Mouse (Mus musculus): ENCODE data around the gene Ifi35. TPM values are rescaled to one million over a fixed set of nuclear protein-coding genes. Genes with fewer than 3 reads are reported as not detected.

Gene Ifi35
- polyA plus RNA-seq, 1 experiment from 2014 or later, result 37.4 TPM

- no peak for ATAC-seq (ENCODE audit: low FRiP score, low TSS enrichment)
- H3K9me3 ChIP-seq (ENCODE audit: control insufficient read depth, low read length), result no peaks in the 10 kb centered on the region
- TF ChIP-seq CTCF (IDR thresholded peaks at IDR 0.05; ENCODE audit: low read depth), result peak; percentile 51
- no peak for TF ChIP-seq EP300 (optimal IDR thresholded peaks at IDR 0.05)
These were observed 2.2 kb downstream of the Ifi35 start for GRCm38 (mm10) chr11:101450394-101450793.

DNA sequence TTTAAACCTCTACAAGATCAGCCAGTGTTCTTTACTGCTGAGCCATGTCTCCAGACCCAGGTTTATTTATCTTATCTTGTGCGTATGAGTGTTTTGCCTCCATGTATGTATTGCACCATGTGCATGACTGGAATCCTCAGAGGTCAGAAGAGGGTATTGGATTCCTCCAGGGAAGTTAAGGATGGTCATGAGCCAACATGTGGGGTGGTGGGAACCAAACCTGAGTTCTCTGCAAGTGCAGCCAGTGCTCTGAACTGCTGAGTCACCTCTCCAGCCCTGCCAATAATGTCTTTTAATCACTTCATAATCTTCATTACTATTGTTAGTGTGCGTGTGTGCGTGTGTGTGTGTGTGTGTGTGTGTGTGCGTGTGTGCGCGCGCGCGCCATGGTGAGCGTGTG is 3.3 kb downstream of the Ifi35 start:
- Histone ChIP-seq H3K4me3 (ENCODE audit: low read depth, low read length) (no peak overlapping the region), H3K4me1 (replicated peaks; ENCODE audit: control insufficient read depth, insufficient read depth) (0 out of 2 replicates have a peak, but pooled peaks cover 4% of the 10 kb centered on the region), H3K9ac (ENCODE audit: low read length) (no peak overlapping the region), H3K4me2 (replicated peaks; ENCODE audit: low read depth) (no peak overlapping the region), H3K27me3 (ENCODE audit: control insufficient read depth, insufficient read depth, low read length) (no peaks in the 10 kb centered on the region), H3K36me3 (ENCODE audit: control insufficient read depth, insufficient read depth, low read length) (no peaks in the 10 kb centered on the region), H3K9me3 (ENCODE audit: control insufficient read depth, low read length) (no peaks in the 10 kb centered on the region), H3K27ac (replicated peaks) (no peak overlapping the region)
- DNase-seq (ENCODE audit: low spot score) (no peak), ATAC-seq (ENCODE audit: low FRiP score, low TSS enrichment) (0 out of 2 replicates have a peak, but pooled peaks have one; percentile 6)
- no peak for TF ChIP-seq EP300 (optimal IDR thresholded peaks at IDR 0.05)
- TF ChIP-seq CTCF (IDR thresholded peaks at IDR 0.05; ENCODE audit: low read depth), result no peak
- WGBS, result 85% methylated on average over 10 of the region's 10 CpGs

More at GRCm38 (mm10) chr11:101450394-101450793, 2.2 kb downstream of the Ifi35 start:
- Histone ChIP-seq H3K36me3 (ENCODE audit: control insufficient read depth, insufficient read depth, low read length) (no peaks in the 10 kb centered on the region), H3K4me2 (replicated peaks; ENCODE audit: low read depth) (no peak overlapping the region), H3K4me3 (ENCODE audit: low read depth, low read length) (no peak overlapping the region), H3K27me3 (ENCODE audit: control insufficient read depth, insufficient read depth, low read length) (no peaks in the 10 kb centered on the region), H3K4me1 (replicated peaks; ENCODE audit: control insufficient read depth, insufficient read depth) (0 out of 2 replicates have a peak, but pooled peaks cover 4% of the 10 kb centered on the region), H3K27ac (replicated peaks) (no peak overlapping the region), H3K9ac (ENCODE audit: low read length) (no peak overlapping the region)
- DNase-seq (ENCODE audit: low spot score), result no peak
- 81% methylated on average over 3 of the region's 3 CpGs for WGBS

DNA sequence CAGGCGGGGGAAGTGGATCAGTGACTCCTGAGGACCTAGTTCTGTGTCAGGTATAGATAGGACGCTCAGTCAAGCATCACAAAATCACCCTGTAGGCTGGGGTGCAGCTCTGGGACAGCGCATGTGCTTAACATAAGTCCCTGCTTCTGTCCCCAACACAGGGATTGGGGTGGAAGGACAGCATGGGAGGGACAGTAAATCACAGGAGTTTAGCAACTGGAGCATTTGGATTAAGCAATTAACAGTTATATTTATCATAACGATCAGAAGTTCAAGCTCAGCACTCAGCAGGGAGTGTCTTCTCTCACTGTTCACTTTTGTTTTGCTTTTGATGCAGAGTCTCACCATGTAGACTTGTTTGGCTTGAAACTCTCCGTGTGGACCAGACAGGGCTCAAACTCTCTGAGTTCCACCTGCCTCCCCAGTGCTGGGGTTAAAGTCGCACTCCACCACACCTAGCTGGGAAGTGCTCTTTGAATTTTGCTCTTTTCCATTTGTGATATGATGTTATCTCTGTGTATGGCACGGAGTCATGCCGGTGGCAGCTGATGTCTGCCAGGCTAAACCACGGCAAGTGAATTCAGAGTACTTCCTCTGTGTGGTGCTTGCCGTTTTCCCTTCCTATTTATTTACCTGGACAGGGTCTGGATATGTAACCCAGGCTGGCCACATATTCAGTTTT is 4.0 kb downstream of the Ifi35 start:
- no peaks in the 10 kb centered on the region for H3K9me3 ChIP-seq (ENCODE audit: control insufficient read depth, low read length)
- ATAC-seq (ENCODE audit: low FRiP score, low TSS enrichment) (no peak), DNase-seq (ENCODE audit: low spot score) (no peak)
- TF ChIP-seq CTCF (IDR thresholded peaks at IDR 0.05; ENCODE audit: low read depth) (no peak), EP300 (optimal IDR thresholded peaks at IDR 0.05) (no peak)
- 58% methylated on average over 10 of the region's 10 CpGs for WGBS
- no peak overlapping the region for H3K4me3 ChIP-seq (ENCODE audit: low read depth, low read length)
- H3K27me3 ChIP-seq (ENCODE audit: control insufficient read depth, insufficient read depth, low read length), result no peaks in the 10 kb centered on the region
- no peak overlapping the region for H3K9ac ChIP-seq (ENCODE audit: low read length)
- H3K27ac ChIP-seq (replicated peaks), result no peak overlapping the region
- no peak overlapping the region for H3K4me2 ChIP-seq (replicated peaks; ENCODE audit: low read depth)
- peaks cover 4% of the 10 kb centered on the region; the same call in 1 of the 2 replicates for H3K36me3 ChIP-seq (ENCODE audit: control insufficient read depth, insufficient read depth, low read length)
- 0 out of 2 replicates have a peak, but pooled peaks cover 4% of the 10 kb centered on the region for H3K4me1 ChIP-seq (replicated peaks; ENCODE audit: control insufficient read depth, insufficient read depth)

DNA sequence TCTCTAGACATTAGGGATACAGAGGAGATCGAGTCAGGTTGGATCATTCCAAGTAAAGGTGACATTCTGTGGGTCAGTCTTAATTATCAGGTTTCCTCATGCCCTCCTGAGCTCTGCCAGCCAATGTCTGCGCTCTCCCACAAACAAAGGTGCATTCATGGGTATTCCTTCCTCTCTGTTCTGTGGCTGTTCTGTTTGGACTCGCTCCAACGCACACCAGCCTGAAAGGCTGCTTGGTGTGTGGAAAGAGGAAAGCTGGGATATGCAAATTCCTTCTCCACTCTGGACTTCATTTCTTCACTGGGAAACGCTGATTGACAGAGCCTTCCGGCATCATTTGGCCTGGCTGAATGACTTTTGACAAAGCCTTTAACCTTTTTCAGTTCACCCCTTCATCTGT is 6.5 kb downstream of the Ifi35 start:
- Histone ChIP-seq H3K9ac (ENCODE audit: low read length) (no peak overlapping the region), H3K27ac (replicated peaks) (no peak overlapping the region)

GRCm38 (mm10) chr11:101455627-101456026 is 7.4 kb downstream of the Ifi35 start:
- Histone ChIP-seq H3K4me3 (ENCODE audit: low read depth, low read length) (no peak overlapping the region), H3K27ac (replicated peaks) (no peak overlapping the region), H3K9me3 (ENCODE audit: control insufficient read depth, low read length) (no peaks in the 10 kb centered on the region), H3K9ac (ENCODE audit: low read length) (no peak overlapping the region), H3K4me2 (replicated peaks; ENCODE audit: low read depth) (no peak overlapping the region), H3K27me3 (ENCODE audit: control insufficient read depth, insufficient read depth, low read length) (no peaks in the 10 kb centered on the region), H3K4me1 (replicated peaks; ENCODE audit: control insufficient read depth, insufficient read depth) (0 out of 2 replicates have a peak, but pooled peaks cover 2% of the 10 kb centered on the region), H3K36me3 (ENCODE audit: control insufficient read depth, insufficient read depth, low read length) (peaks cover 20% of the 10 kb centered on the region)
- 57% methylated on average over 7 of the region's 7 CpGs for WGBS
- TF ChIP-seq EP300 (optimal IDR thresholded peaks at IDR 0.05), result no peak
- no peak for TF ChIP-seq CTCF (IDR thresholded peaks at IDR 0.05; ENCODE audit: low read depth)
- ATAC-seq (ENCODE audit: low FRiP score, low TSS enrichment), result no peak
- no peak for DNase-seq (ENCODE audit: low spot score)

More for the DNA sequence above, 6.5 kb downstream of the Ifi35 start:
- Histone ChIP-seq H3K4me2 (replicated peaks; ENCODE audit: low read depth) (no peak overlapping the region), H3K9me3 (ENCODE audit: control insufficient read depth, low read length) (no peaks in the 10 kb centered on the region), H3K4me1 (replicated peaks; ENCODE audit: control insufficient read depth, insufficient read depth) (0 out of 2 replicates have a peak, but pooled peaks cover 2% of the 10 kb centered on the region), H3K36me3 (ENCODE audit: control insufficient read depth, insufficient read depth, low read length) (peaks cover 15% of the 10 kb centered on the region), H3K4me3 (ENCODE audit: low read depth, low read length) (no peak overlapping the region), H3K27me3 (ENCODE audit: control insufficient read depth, insufficient read depth, low read length) (no peaks in the 10 kb centered on the region)
- 53% methylated on average over 6 of the region's 6 CpGs for WGBS
- TF ChIP-seq CTCF (IDR thresholded peaks at IDR 0.05; ENCODE audit: low read depth) (no peak), EP300 (optimal IDR thresholded peaks at IDR 0.05) (no peak)
- peak; percentile 59 for DNase-seq (ENCODE audit: low spot score)
- ATAC-seq (ENCODE audit: low FRiP score, low TSS enrichment), result peak; percentile 34; the same call in 1 of the 2 replicates

DNA sequence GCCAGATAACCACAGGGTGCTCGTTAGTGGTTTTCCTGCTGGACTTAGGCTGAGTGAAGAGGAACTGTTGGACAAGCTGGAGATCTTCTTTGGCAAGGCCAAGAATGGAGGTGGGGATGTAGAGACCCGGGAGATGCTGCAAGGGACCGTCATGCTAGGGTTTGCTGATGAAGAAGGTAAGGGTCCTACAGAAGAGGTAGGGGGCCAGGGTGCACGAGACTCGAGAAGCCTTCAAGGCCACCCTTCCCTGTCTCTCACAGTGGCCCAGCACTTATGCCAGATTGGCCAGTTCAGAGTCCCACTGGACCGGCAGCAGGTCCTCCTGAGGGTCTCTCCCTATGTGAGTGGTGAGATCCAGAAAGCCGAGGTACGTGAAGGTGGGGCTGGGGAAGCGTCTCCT is 9.4 kb downstream of the Ifi35 start:
- Histone ChIP-seq H3K27me3 (ENCODE audit: control insufficient read depth, insufficient read depth, low read length) (no peaks in the 10 kb centered on the region), H3K4me2 (replicated peaks; ENCODE audit: low read depth) (no peak overlapping the region), H3K9ac (ENCODE audit: low read length) (no peak overlapping the region), H3K9me3 (ENCODE audit: control insufficient read depth, low read length) (no peaks in the 10 kb centered on the region), H3K36me3 (ENCODE audit: control insufficient read depth, insufficient read depth, low read length) (peaks cover 26% of the 10 kb centered on the region), H3K4me1 (replicated peaks; ENCODE audit: control insufficient read depth, insufficient read depth) (peaks cover 4% of the 10 kb centered on the region; the same call in 1 of the 2 replicates), H3K4me3 (ENCODE audit: low read depth, low read length) (no peak overlapping the region), H3K27ac (replicated peaks) (no peak overlapping the region)
- DNase-seq (ENCODE audit: low spot score) (no peak), ATAC-seq (ENCODE audit: low FRiP score, low TSS enrichment) (no peak)
- TF ChIP-seq EP300 (optimal IDR thresholded peaks at IDR 0.05) (no peak), CTCF (IDR thresholded peaks at IDR 0.05; ENCODE audit: low read depth) (no peak)
- 87% methylated on average over 9 of the region's 9 CpGs for WGBS

Data from stomach, postnatal 0 days (tissue).